22 mouse cellular contexts compared by ENCODE assay signal in the genomic region with DNA sequence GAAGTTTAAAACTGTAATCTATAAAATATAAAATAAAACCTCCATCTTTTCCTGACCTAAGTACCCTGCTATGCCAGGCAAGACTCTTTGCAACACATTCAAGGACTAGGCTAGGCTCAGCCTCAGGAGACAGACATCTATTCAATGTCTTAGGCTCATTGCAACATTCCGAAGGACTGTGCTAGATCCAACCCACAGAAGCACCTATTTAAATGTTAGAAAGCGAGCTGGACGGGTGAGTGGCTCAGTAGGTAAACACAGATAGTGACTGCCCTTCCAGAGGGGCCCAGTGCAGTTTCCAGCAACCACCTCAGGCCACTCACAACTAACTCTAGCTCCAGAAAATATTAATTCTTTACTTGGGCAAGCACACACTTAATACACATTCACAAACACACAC.
A peak's percentile ranks its signal among the peaks of the same experiment; 100 is the strongest.
DNase-seq lines count a peak whose midpoint lies in the region; ATAC-seq and TF ChIP-seq lines count a peak whose summit lies in the region.
"Had no signal": no experiment of that assay in that cellular context is flagged by ENCODE, and none has a peak within 500 bp of the region (broad histone marks: within the 10 kb centered on the region; RNA-seq: fewer than 3 reads in every experiment).

No protein-coding gene starts in this region.

- 0 out of 2 replicates have a peak, but pooled peaks have one; percentile 12 for ATAC-seq in kidney, embryonic 15.5 days (replicated peaks; ENCODE audit: low FRiP score)
- peak; percentile 62; the same call in 1 of the 2 replicates for ATAC-seq in lung, embryonic 14.5 days (ENCODE audit: insufficient read depth)
- ATAC-seq in lung, postnatal 0 days = peak; percentile 78
- ATAC-seq: CD4-positive, CD25-positive, alpha-beta regulatory T cell, adult 4 months; forebrain, embryonic 14.5 days; forebrain, postnatal 0 days had no signal

- no peaks in the 10 kb centered on the region for H3K27me3 ChIP-seq in kidney, embryonic 15.5 days
- H3K27me3 ChIP-seq in lung, embryonic 14.5 days (ENCODE audit: insufficient read depth, low read length) = no peaks in the 10 kb centered on the region
- H3K27me3 ChIP-seq in lung, postnatal 0 days (replicated peaks; ENCODE audit: insufficient read depth, low read length) = no peaks in the 10 kb centered on the region
- H3K27me3 ChIP-seq: embryonic facial prominence, embryonic 12.5 days had no signal

- no peak for DNase-seq in kidney, postnatal 4 days
- DNase-seq in lung, embryonic 14.5 days = peak; percentile 26
- DNase-seq in lung, postnatal 14 days = no peak
- DNase-seq in lung, postnatal 0 days (ENCODE audit: low spot score) = no peak
- no peak for DNase-seq in lung, adult 18-20 months
- DNase-seq: adrenal gland, adult 2 months; adrenal gland, postnatal 14 days; cerebellum, adult 11 months; cerebellum, adult 2 months; cerebellum, adult 9-11 months; cerebellum, postnatal 25 days; forebrain, postnatal 0 days; gastrocnemius, adult 2 months; gastrocnemius, postnatal 14 days; heart, adult 11 months had no signal

- no peak overlapping the region for H3K4me2 ChIP-seq in kidney, embryonic 15.5 days
- no peak overlapping the region for H3K4me2 ChIP-seq in lung, embryonic 14.5 days
- no peak overlapping the region for H3K4me2 ChIP-seq in lung, postnatal 0 days (replicated peaks; ENCODE audit: low read depth, low read length)
- H3K4me2 ChIP-seq: embryonic facial prominence, embryonic 12.5 days; embryonic facial prominence, embryonic 15.5 days; heart, embryonic 11.5 days; hindbrain, embryonic 14.5 days had no signal

- H3K36me3 ChIP-seq in kidney, embryonic 15.5 days = peaks cover 16% of the 10 kb centered on the region
- no peaks in the 10 kb centered on the region for H3K36me3 ChIP-seq in lung, embryonic 14.5 days (ENCODE audit: insufficient read depth)
- no peaks in the 10 kb centered on the region for H3K36me3 ChIP-seq in lung, postnatal 0 days (ENCODE audit: insufficient read depth, low read length)
- H3K36me3 ChIP-seq: embryonic facial prominence, embryonic 15.5 days had no signal

- no peak overlapping the region for H3K9ac ChIP-seq in kidney, embryonic 15.5 days
- no peak overlapping the region for H3K9ac ChIP-seq in lung, embryonic 14.5 days
- no peak overlapping the region for H3K9ac ChIP-seq in lung, postnatal 0 days (replicated peaks; ENCODE audit: low read depth)
- H3K9ac ChIP-seq: embryonic facial prominence, embryonic 12.5 days; embryonic facial prominence, embryonic 15.5 days; forebrain, postnatal 0 days; hindbrain, embryonic 14.5 days had no signal

- no peak for TF ChIP-seq CTCF in lung, embryonic 14.5 days (IDR thresholded peaks at IDR 0.05; ENCODE audit: low read depth)
- TF ChIP-seq CTCF in lung, postnatal 0 days (IDR thresholded peaks at IDR 0.05) = no peak

- 0 out of 2 replicates have a peak, but pooled peaks cover 6% of the 10 kb centered on the region for H3K4me1 ChIP-seq in kidney, embryonic 15.5 days
- no peaks in the 10 kb centered on the region for H3K4me1 ChIP-seq in lung, embryonic 14.5 days (ENCODE audit: insufficient read depth)
- H3K4me1 ChIP-seq in lung, postnatal 0 days (ENCODE audit: insufficient read depth, low read depth, low read length) = no peaks in the 10 kb centered on the region
- H3K4me1 ChIP-seq: embryonic facial prominence, embryonic 15.5 days had no signal

- no peak for TF ChIP-seq EP300 in lung, postnatal 0 days (IDR thresholded peaks at IDR 0.05)

- H3K27ac ChIP-seq in kidney, embryonic 15.5 days = 0 out of 2 replicates have a peak overlapping the region, but pooled peaks have one; percentile 9
- H3K27ac ChIP-seq in lung, embryonic 14.5 days (ENCODE audit: low read depth) = no peak overlapping the region
- H3K27ac ChIP-seq in lung, postnatal 0 days (ENCODE audit: low read length) = no peak overlapping the region
- H3K27ac ChIP-seq: embryonic facial prominence, embryonic 12.5 days; embryonic facial prominence, embryonic 15.5 days; gastrocnemius, adult 2 months; hindbrain, embryonic 14.5 days had no signal

- WGBS in kidney, embryonic 15.5 days = 73% methylated on average over 3 of the region's 3 CpGs
- 56% methylated on average over 3 of the region's 3 CpGs for WGBS in lung, embryonic 14.5 days
- 48% methylated on average over 3 of the region's 3 CpGs for WGBS in lung, postnatal 0 days

- H3K4me3 ChIP-seq in kidney, embryonic 15.5 days (replicated peaks) = no peak overlapping the region
- no peak overlapping the region for H3K4me3 ChIP-seq in lung, embryonic 14.5 days (ENCODE audit: low read depth, low read length)
- H3K4me3 ChIP-seq in lung, postnatal 0 days (ENCODE audit: low read depth, low read length) = no peak overlapping the region
- H3K4me3 ChIP-seq: embryonic facial prominence, embryonic 12.5 days; embryonic facial prominence, embryonic 15.5 days; gastrocnemius, adult 2 months had no signal

- H3K9me3 ChIP-seq in kidney, embryonic 15.5 days (replicated peaks) = no peaks in the 10 kb centered on the region
- no peaks in the 10 kb centered on the region for H3K9me3 ChIP-seq in lung, embryonic 14.5 days (ENCODE audit: low read depth, low read length)
- no peaks in the 10 kb centered on the region for H3K9me3 ChIP-seq in lung, postnatal 0 days (ENCODE audit: low read length)
- H3K9me3 ChIP-seq: embryonic facial prominence, embryonic 12.5 days; embryonic facial prominence, embryonic 15.5 days had no signal

Comparison
In these comparisons a context has a peak if more than half of its experiments do, and no peak if none do; other contexts are left out.
1. ATAC-seq: peak in every context shown above with its lines; median percentile 78 in lung, postnatal 0 days; 62 in lung, embryonic 14.5 days; 12 in kidney, embryonic 15.5 days.